ENCODE assay signal across 9 mouse cellular contexts in genomic region chr10:128802956-128803355, GRCm38 (mm10). TPM values are rescaled to one million over a fixed set of nuclear protein-coding genes. Genes with fewer than 3 reads are reported as not detected.
A peak's percentile ranks its signal among the peaks of the same experiment; 100 is the strongest.
DNase-seq lines count a peak whose midpoint lies in the region; ATAC-seq and TF ChIP-seq lines count a peak whose summit lies in the region.
"Had no signal": no experiment of that assay in that cellular context is flagged by ENCODE, and none has a peak within 500 bp of the region (broad histone marks: within the 10 kb centered on the region; RNA-seq: fewer than 3 reads in every experiment).

No protein-coding gene starts in this region.

- H3K4me1 ChIP-seq in forebrain, embryonic 12.5 days = peaks cover 38% of the 10 kb centered on the region
- peaks cover 45% of the 10 kb centered on the region for H3K4me1 ChIP-seq in limb, embryonic 10.5 days
- H3K4me1 ChIP-seq in neural tube, embryonic 13.5 days (replicated peaks) = peaks cover 44% of the 10 kb centered on the region

- intact Hi-C loops in left cerebral cortex, adult 2 months (cut with DNase I) = no loop called here

- no peak overlapping the region for H3K27ac ChIP-seq in left cerebral cortex, adult 2 months
- no peak overlapping the region for H3K27ac ChIP-seq in forebrain, embryonic 12.5 days
- no peak overlapping the region; the same call in 1 of the 2 replicates for H3K27ac ChIP-seq in limb, embryonic 10.5 days
- peak overlapping the region; percentile 98; the same call in 1 of the 2 replicates for H3K27ac ChIP-seq in neural tube, embryonic 13.5 days (replicated peaks)

- H3K4me3 ChIP-seq in left cerebral cortex, adult 2 months = peak overlapping the region; percentile 86
- H3K4me3 ChIP-seq in forebrain, embryonic 12.5 days (replicated peaks) = peak overlapping the region; percentile 69
- H3K4me3 ChIP-seq in limb, embryonic 10.5 days = peak overlapping the region; percentile 79
- H3K4me3 ChIP-seq in neural tube, embryonic 13.5 days = peak overlapping the region; percentile 86

- no peaks in the 10 kb centered on the region for H3K27me3 ChIP-seq in forebrain, embryonic 12.5 days
- H3K27me3 ChIP-seq in limb, embryonic 10.5 days (ENCODE audit: low read depth, poor library complexity, severe bottlenecking) = no peaks in the 10 kb centered on the region
- H3K27me3 ChIP-seq in neural tube, embryonic 13.5 days = no peaks in the 10 kb centered on the region

- no peak for ATAC-seq in forebrain, embryonic 12.5 days (ENCODE audit: low FRiP score)
- no peak for ATAC-seq in neural tube, embryonic 13.5 days (ENCODE audit: low read depth)
- ATAC-seq in granulocyte monocyte progenitor cell, adult 5-6 weeks (replicated peaks; ENCODE audit: poor library complexity, severe bottlenecking) = no peak
- ATAC-seq in inflammation-experienced regulatory T-cells, adult 6 months = no peak

- H3K9ac ChIP-seq in forebrain, embryonic 12.5 days = peak overlapping the region; percentile 74
- peak overlapping the region; percentile 92 for H3K9ac ChIP-seq in neural tube, embryonic 13.5 days

- H3K36me3 ChIP-seq in forebrain, embryonic 12.5 days (replicated peaks) = peaks cover 37% of the 10 kb centered on the region
- peaks cover 50% of the 10 kb centered on the region for H3K36me3 ChIP-seq in limb, embryonic 10.5 days
- H3K36me3 ChIP-seq in neural tube, embryonic 13.5 days = peaks cover 51% of the 10 kb centered on the region

- 50% methylated on average over 4 of the region's 4 CpGs for WGBS in forebrain, embryonic 12.5 days
- WGBS in limb, embryonic 10.5 days = 57% methylated on average over 4 of the region's 4 CpGs
- WGBS in neural tube, embryonic 13.5 days = 58% methylated on average over 4 of the region's 4 CpGs

- TF ChIP-seq CTCF in left cerebral cortex, adult 2 months (IDR thresholded peaks at IDR 0.05) = no peak

- no peak for DNase-seq in left cerebral cortex, adult 2 months (ENCODE audit: extremely low spot score in 1 of 2, low spot score in 2 of 2)
- no peak for DNase-seq in left cerebral cortex, adult 8-10 months (ENCODE audit: low spot score in 2 of 2)
- no peak for DNase-seq in limb, embryonic 10.5 days (ENCODE audit: low spot score)
- DNase-seq in cerebellum, adult 11-12 months = no peak
- DNase-seq: lung, postnatal 10 days had no signal

- no peaks in the 10 kb centered on the region for H3K9me3 ChIP-seq in forebrain, embryonic 12.5 days
- H3K9me3 ChIP-seq in limb, embryonic 10.5 days (replicated peaks) = no peaks in the 10 kb centered on the region
- no peaks in the 10 kb centered on the region for H3K9me3 ChIP-seq in neural tube, embryonic 13.5 days

- peak overlapping the region; percentile 70 for H3K4me2 ChIP-seq in forebrain, embryonic 12.5 days
- H3K4me2 ChIP-seq in neural tube, embryonic 13.5 days = peak overlapping the region; percentile 78

RNA-seq across cellular contexts. Expression of gene Dnajc14, which starts 0.9 kb away (rescaled TPM):
- total RNA-seq in left cerebral cortex, adult 2 months (2021) = 10 to 100 TPM; 62.3 TPM
- 10 to 100 TPM; 62.4 to 73.2 (median 65.8) TPM for total RNA-seq in left cerebral cortex, adult 8-10 months (2022)
- 55.0 and 58.9 TPM in 2 replicates for polyA plus RNA-seq in forebrain, embryonic 12.5 days (2016; fragmentation: Nextera tagmentation; extraction: Ambion mirVana)
- polyA plus RNA-seq in limb, embryonic 10.5 days (2016; fragmentation: Nextera tagmentation; extraction: Ambion mirVana) = 47.7 and 54.0 TPM in 2 replicates
- polyA plus RNA-seq in neural tube, embryonic 13.5 days (2015; fragmentation: Nextera tagmentation; extraction: Ambion mirVana) = 54.3 and 55.4 TPM in 2 replicates
- 16.5 and 17.5 TPM in 2 replicates for total RNA-seq in granulocyte monocyte progenitor cell, adult 5-6 weeks (2014; fragmentation: Nextera tagmentation)
- 23.8 and 30.7 TPM in 2 replicates for total RNA-seq in granulocyte monocyte progenitor cell, adult 5-6 weeks (2017)
- polyA plus RNA-seq in inflammation-experienced regulatory T-cells, adult 6 months (2017; shearing (Covaris generic)) = 10 to 100 TPM; 74.6 to 77.3 (median 75.8) TPM

RNA-seq across cellular contexts. Expression of gene Tmem198b, which starts 1.2 kb away (rescaled TPM):
- total RNA-seq in left cerebral cortex, adult 2 months (2021) = 10 to 100 TPM in 1 of 2 experiments, 1 to 10 TPM in 1; 7.9 to 10.3 TPM
- 10 to 100 TPM; 10.5 to 12.0 (median 11.4) TPM for total RNA-seq in left cerebral cortex, adult 8-10 months (2022)
- 18.4 and 21.3 TPM in 2 replicates for polyA plus RNA-seq in forebrain, embryonic 12.5 days (2016; fragmentation: Nextera tagmentation; extraction: Ambion mirVana)
- polyA plus RNA-seq in limb, embryonic 10.5 days (2016; fragmentation: Nextera tagmentation; extraction: Ambion mirVana) = 14.8 and 19.8 TPM in 2 replicates
- polyA plus RNA-seq in neural tube, embryonic 13.5 days (2015; fragmentation: Nextera tagmentation; extraction: Ambion mirVana) = 15.9 and 16.2 TPM in 2 replicates
- 10.8 and 14.4 TPM in 2 replicates for total RNA-seq in granulocyte monocyte progenitor cell, adult 5-6 weeks (2014; fragmentation: Nextera tagmentation)
- total RNA-seq in granulocyte monocyte progenitor cell, adult 5-6 weeks (2017) = 3.4 and 3.6 TPM in 2 replicates
- polyA plus RNA-seq in inflammation-experienced regulatory T-cells, adult 6 months (2017; shearing (Covaris generic)) = 1 to 10 TPM; 3.9 to 5.3 (median 5.3) TPM

RNA-seq across cellular contexts. Expression of gene Mmp19, which starts 12.2 kb away (rescaled TPM):
- total RNA-seq in left cerebral cortex, adult 2 months (2021) = under 1 TPM; 0.48 to 0.63 TPM
- total RNA-seq in left cerebral cortex, adult 8-10 months (2022) = 1 to 10 TPM in 1 of 4 experiments, under 1 TPM in 3; 0.59 to 1.8 (median 0.85) TPM
- polyA plus RNA-seq in forebrain, embryonic 12.5 days (2016; fragmentation: Nextera tagmentation; extraction: Ambion mirVana) = 0.40 and 0.60 TPM in 2 replicates
- polyA plus RNA-seq in limb, embryonic 10.5 days (2016; fragmentation: Nextera tagmentation; extraction: Ambion mirVana) = 0.21 and 0.30 TPM in 2 replicates
- polyA plus RNA-seq in neural tube, embryonic 13.5 days (2015; fragmentation: Nextera tagmentation; extraction: Ambion mirVana) = 0.59 and 0.63 TPM in 2 replicates
- total RNA-seq in granulocyte monocyte progenitor cell, adult 5-6 weeks (2014; fragmentation: Nextera tagmentation) = 6.9 and 8.3 TPM in 2 replicates
- 14.9 and 15.6 TPM in 2 replicates for total RNA-seq in granulocyte monocyte progenitor cell, adult 5-6 weeks (2017)
- polyA plus RNA-seq in inflammation-experienced regulatory T-cells, adult 6 months (2017; shearing (Covaris generic)) = under 1 TPM; 0.21 to 0.68 (median 0.22) TPM

RNA-seq across cellular contexts. Expression of gene Sarnp, which starts 14.2 kb away (rescaled TPM):
- 10 to 100 TPM; 33.0 to 33.6 TPM for total RNA-seq in left cerebral cortex, adult 2 months (2021)
- 10 to 100 TPM; 29.7 to 35.2 (median 31.2) TPM for total RNA-seq in left cerebral cortex, adult 8-10 months (2022)
- polyA plus RNA-seq in forebrain, embryonic 12.5 days (2016; fragmentation: Nextera tagmentation; extraction: Ambion mirVana) = 251 and 256 TPM in 2 replicates
- polyA plus RNA-seq in limb, embryonic 10.5 days (2016; fragmentation: Nextera tagmentation; extraction: Ambion mirVana) = 245 and 250 TPM in 2 replicates
- polyA plus RNA-seq in neural tube, embryonic 13.5 days (2015; fragmentation: Nextera tagmentation; extraction: Ambion mirVana) = 185 and 212 TPM in 2 replicates
- 184 and 236 TPM in 2 replicates for total RNA-seq in granulocyte monocyte progenitor cell, adult 5-6 weeks (2014; fragmentation: Nextera tagmentation)
- total RNA-seq in granulocyte monocyte progenitor cell, adult 5-6 weeks (2017) = 265 and 272 TPM in 2 replicates
- polyA plus RNA-seq in inflammation-experienced regulatory T-cells, adult 6 months (2017; shearing (Covaris generic)) = 100 to 1,000 TPM; 195 to 238 (median 227) TPM

RNA-seq across cellular contexts. Expression of gene Ormdl2, which starts 18.5 kb away (rescaled TPM):
- 1 to 10 TPM; 7.9 to 9.0 TPM for total RNA-seq in left cerebral cortex, adult 2 months (2021)
- 1 to 10 TPM; 6.5 to 8.7 (median 7.8) TPM for total RNA-seq in left cerebral cortex, adult 8-10 months (2022)
- 47.4 and 53.0 TPM in 2 replicates for polyA plus RNA-seq in forebrain, embryonic 12.5 days (2016; fragmentation: Nextera tagmentation; extraction: Ambion mirVana)
- polyA plus RNA-seq in limb, embryonic 10.5 days (2016; fragmentation: Nextera tagmentation; extraction: Ambion mirVana) = 52.9 and 62.9 TPM in 2 replicates
- 30.5 and 30.7 TPM in 2 replicates for polyA plus RNA-seq in neural tube, embryonic 13.5 days (2015; fragmentation: Nextera tagmentation; extraction: Ambion mirVana)
- 33.9 and 84.1 TPM in 2 replicates for total RNA-seq in granulocyte monocyte progenitor cell, adult 5-6 weeks (2014; fragmentation: Nextera tagmentation)
- total RNA-seq in granulocyte monocyte progenitor cell, adult 5-6 weeks (2017) = 82.4 and 147 TPM in 2 replicates
- 10 to 100 TPM; 65.5 to 78.4 (median 71.5) TPM for polyA plus RNA-seq in inflammation-experienced regulatory T-cells, adult 6 months (2017; shearing (Covaris generic))
